In genomic region chrX:162359767-162360545, GRCm38 (mm10) we compare ENCODE assay signal across 12 mouse cellular contexts.
DNase-seq lines count a peak whose midpoint lies in the region; ATAC-seq lines count a peak whose summit lies in the region.
"Had no signal": no experiment of that assay in that cellular context is flagged by ENCODE, and none has a peak within 500 bp of the region (broad histone marks: within the 10 kb centered on the region; RNA-seq: fewer than 3 reads in every experiment).

No protein-coding gene starts in this region.

- no peaks in the 10 kb centered on the region for H3K9me3 ChIP-seq in intestine, embryonic 15.5 days
- H3K9me3 ChIP-seq: embryonic facial prominence, embryonic 12.5 days; midbrain, embryonic 12.5 days had no signal

- H3K27me3 ChIP-seq in intestine, embryonic 15.5 days (replicated peaks) = no peaks in the 10 kb centered on the region; the same call in 1 of the 2 replicates

- no peak overlapping the region for H3K9ac ChIP-seq in intestine, embryonic 15.5 days
- H3K9ac ChIP-seq: embryonic facial prominence, embryonic 12.5 days; midbrain, embryonic 12.5 days had no signal

- no peaks in the 10 kb centered on the region for H3K36me3 ChIP-seq in intestine, embryonic 15.5 days
- H3K36me3 ChIP-seq: embryonic facial prominence, embryonic 12.5 days; midbrain, embryonic 12.5 days had no signal

- peak; percentile 25 for DNase-seq in embryo, embryonic 11 days
- no peak for DNase-seq in embryo, embryonic 10.5 days (ENCODE audit: low spot score)
- peak; percentile 11 for DNase-seq in 3T3-L1 (ENCODE audit: low read depth, low spot score)
- peak; percentile 1 to 4 for DNase-seq in heart, adult 9 months (ENCODE audit: low spot score in 2 of 2)
- DNase-seq in kidney, postnatal 4 days = peak; percentile 67 to 69
- no peak for DNase-seq in layer of hippocampus, adult 9-11 months
- DNase-seq: B cell, adult 2 months had no signal

- H3K4me1 ChIP-seq in intestine, embryonic 15.5 days (replicated peaks) = no peaks in the 10 kb centered on the region
- H3K4me1 ChIP-seq: embryonic facial prominence, embryonic 12.5 days; midbrain, embryonic 12.5 days had no signal

- no peak overlapping the region for H3K27ac ChIP-seq in intestine, embryonic 15.5 days
- H3K27ac ChIP-seq: embryonic facial prominence, embryonic 12.5 days; midbrain, embryonic 12.5 days had no signal

- H3K4me3 ChIP-seq in intestine, embryonic 15.5 days (replicated peaks) = no peak overlapping the region
- H3K4me3 ChIP-seq: embryonic facial prominence, embryonic 12.5 days; midbrain, embryonic 12.5 days had no signal

- 48% methylated on average over 9 of the region's 9 CpGs for WGBS in intestine, embryonic 15.5 days

- H3K4me2 ChIP-seq in intestine, embryonic 15.5 days (replicated peaks) = no peak overlapping the region
- H3K4me2 ChIP-seq: embryonic facial prominence, embryonic 12.5 days; midbrain, embryonic 12.5 days had no signal

- ATAC-seq in intestine, embryonic 15.5 days = no peak
- no peak for ATAC-seq in megakaryocyte progenitor cell, adult 5-6 weeks (replicated peaks; ENCODE audit: poor library complexity)
- ATAC-seq: activated CD4-positive, CD25-positive, alpha-beta regulatory T cell, adult 4 months had no signal

Comparison
In these comparisons a context has a peak if more than half of its experiments do, and no peak if none do; other contexts are left out.
1. DNase-seq: peak in embryo, embryonic 11 days (single experiment), 3T3-L1 (single experiment), heart, adult 9 months (2 of 2) and kidney, postnatal 4 days (2 of 2); none in embryo, embryonic 10.5 days (single experiment) and layer of hippocampus, adult 9-11 months (single experiment).